Mouse (Mus musculus): ENCODE data around the gene Metap1d.

Metap1d gene

GRCm38 (mm10) chr2:71527323-71528013, 74.4 kb downstream of the Metap1d start:
- DNase-seq (ENCODE audit: low spot score) = no peak

- DNase-seq (ENCODE audit: low spot score) = peak; percentile 54
Measured at GRCm38 (mm10) chr2:71528014-71528713, 75.1 kb downstream of the Metap1d start, which contains the start of gene Dlx1. Dlx1 (plus strand) TSS chr2:71528113.

- peak; percentile 61 for DNase-seq (ENCODE audit: low spot score)
Measured at GRCm38 (mm10) chr2:71528714-71529510, 75.8 kb downstream of the Metap1d start.

DNA sequence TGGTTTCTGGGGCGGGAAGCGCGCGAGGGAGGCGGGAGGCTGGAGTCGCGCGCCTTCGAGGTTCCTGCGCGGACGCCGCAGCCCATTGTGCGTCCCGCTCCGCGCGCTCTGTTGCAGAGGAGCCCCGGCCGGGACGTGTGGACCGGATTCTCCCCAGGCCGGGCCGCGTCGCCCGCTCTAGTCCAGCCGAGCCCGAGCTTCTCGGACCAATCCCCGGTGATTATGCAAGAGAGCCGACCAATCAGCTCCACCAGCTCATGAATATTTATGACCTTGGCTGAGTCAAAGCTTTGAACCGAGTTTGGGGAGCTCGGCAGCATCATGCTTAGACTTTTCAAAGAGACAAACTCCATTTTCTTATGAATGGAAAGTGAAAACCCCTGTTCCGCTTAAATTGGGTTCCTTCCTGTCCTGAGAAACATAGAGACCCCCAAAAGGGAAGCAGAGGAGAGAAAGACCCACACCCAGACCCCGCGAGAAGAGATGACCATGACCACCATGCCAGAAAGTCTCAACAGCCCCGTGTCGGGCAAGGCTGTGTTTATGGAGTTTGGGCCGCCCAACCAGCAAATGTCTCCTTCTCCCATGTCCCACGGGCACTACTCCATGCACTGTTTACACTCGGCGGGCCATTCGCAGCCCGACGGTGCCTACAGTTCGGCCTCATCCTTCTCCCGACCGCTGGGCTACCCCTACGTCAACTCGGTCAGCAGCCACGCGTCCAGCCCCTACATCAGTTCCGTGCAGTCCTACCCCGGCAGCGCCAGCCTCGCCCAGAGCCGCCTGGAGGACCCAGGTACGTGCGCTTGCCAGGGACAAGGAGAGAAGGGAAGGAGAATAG, 76.7 kb downstream of the Metap1d start:
- peak; percentile 92 for DNase-seq (ENCODE audit: low spot score)

DNA sequence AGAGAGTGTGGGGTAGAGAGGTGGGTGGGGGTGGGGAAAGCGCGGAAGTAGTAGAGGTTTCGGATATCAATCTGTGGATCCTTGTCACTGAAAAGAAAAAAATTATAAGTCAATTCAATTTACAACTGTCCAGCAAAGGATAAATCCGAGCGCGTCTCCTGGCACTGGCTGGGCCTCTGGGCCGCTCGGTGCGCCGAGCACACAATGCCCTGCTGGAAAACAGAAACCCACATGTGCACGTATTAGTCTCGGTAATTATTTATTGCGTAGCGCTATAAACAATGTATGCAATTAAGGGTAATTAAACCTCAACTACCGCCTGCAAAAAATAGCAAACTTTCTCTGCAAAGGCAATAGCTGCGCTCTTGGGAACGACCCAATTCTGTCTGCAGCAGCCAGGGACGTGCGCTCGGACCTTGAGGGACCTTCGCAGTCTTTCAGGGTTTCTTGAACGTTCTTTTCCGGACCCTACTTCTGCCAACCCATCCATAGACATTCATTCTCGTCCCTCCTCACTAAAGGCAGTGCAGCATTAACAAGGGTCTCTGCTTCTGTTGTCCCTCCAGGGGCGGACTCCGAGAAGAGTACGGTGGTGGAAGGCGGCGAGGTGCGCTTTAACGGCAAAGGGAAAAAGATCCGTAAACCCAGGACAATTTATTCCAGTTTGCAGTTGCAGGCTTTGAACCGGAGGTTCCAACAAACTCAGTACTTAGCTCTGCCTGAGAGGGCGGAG, 77.5 kb downstream of the Metap1d start:
- peak; percentile 38 for DNase-seq (ENCODE audit: low spot score)

GRCm38 (mm10) chr2:71531124-71531590, 78.1 kb downstream of the Metap1d start:
- no peak for DNase-seq (ENCODE audit: low spot score)

DNA sequence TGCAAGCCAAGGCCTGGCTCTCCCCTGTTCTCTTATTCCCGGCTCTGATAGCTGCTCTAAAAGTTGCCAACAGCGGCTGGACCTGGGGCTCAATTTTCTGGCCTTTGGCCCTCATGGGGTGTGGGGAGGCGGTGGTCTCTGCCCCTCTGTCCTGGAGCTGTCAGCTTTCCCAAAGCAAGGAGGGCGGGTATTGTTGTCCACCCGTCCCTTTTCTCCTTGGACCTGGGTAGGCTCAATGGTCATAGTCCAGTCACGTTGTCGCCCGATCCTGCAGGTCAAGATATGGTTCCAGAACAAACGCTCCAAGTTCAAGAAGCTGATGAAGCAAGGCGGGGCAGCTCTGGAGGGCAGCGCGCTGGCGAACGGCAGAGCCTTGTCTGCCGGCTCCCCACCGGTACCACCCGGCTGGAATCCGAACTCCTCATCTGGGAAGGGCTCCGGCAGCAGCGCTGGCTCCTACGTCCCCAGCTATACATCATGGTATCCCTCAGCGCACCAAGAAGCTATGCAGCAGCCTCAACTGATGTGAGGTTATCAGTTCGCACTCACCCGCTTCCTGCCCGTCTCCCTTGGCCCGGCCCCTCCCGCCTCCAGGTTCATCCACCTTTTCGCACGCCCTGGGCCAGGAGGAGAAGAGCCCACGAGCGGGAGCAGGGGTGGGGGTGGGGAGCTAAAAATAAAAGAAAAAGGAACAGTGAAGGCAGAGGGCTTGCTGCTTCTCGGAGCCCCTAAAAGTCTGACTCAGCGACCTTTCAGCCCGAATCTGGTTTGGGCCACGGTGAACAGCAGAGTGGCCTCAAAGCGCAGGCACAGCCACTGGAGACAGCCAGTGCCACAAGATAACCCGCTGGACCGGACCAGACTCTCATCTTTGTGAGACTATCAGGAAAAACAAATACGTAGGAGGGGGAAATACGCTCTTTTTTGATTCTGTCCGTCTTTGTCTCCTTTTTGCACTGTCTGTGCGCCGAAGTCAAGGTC, 79.2 kb downstream of the Metap1d start:
- DNase-seq (ENCODE audit: low spot score) = no peak

- no peak for DNase-seq (ENCODE audit: low spot score)
Measured at GRCm38 (mm10) chr2:71533094-71533493, 80.0 kb downstream of the Metap1d start.

GRCm38 (mm10) chr2:71534242-71535052, 81.4 kb downstream of the Metap1d start:
- DNase-seq (ENCODE audit: low spot score) = peak; percentile 57

- DNase-seq (ENCODE audit: low spot score) = no peak
Measured at GRCm38 (mm10) chr2:71540611-71541417, 87.7 kb downstream of the Metap1d start.

GRCm38 (mm10) chr2:71541418-71542226, 88.5 kb downstream of the Metap1d start:
- DNase-seq (ENCODE audit: low spot score) = peak; percentile 47

- DNase-seq (ENCODE audit: low spot score) = no peak
Measured at GRCm38 (mm10) chr2:71542227-71542815, 89.2 kb downstream of the Metap1d start.

- peak; percentile 67 for DNase-seq (ENCODE audit: low spot score)
Measured at GRCm38 (mm10) chr2:71542816-71543301, 89.8 kb downstream of the Metap1d start.

DNA sequence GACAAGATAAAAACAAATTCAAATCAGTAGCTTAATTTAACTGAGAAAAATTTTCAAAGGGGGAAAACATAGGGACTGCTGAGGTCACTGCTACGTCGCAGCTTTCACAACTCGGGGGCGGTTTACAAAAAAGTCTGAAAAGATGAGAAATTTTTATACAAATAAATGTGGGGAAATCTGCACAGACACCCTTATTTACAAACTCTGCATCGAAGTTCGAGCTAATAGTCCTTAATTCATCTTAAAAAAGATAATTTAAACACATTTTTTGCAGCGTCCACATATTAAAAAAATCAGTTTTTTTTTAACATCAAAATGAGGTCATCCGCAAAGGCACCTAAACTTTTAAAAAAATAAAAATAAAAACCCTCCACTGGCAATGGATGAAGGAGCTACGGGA, 90.5 kb downstream of the Metap1d start:
- DNase-seq (ENCODE audit: low spot score) = no peak

GRCm38 (mm10) chr2:71543948-71544347, 90.9 kb downstream of the Metap1d start:
- DNase-seq (ENCODE audit: low spot score) = peak; percentile 51

Data from retina, embryonic 14.5 days (tissue).